Mouse (Mus musculus) heart, adult 8-10 months (tissue): ENCODE results near the gene Stard13. TPM values are rescaled to one million over a fixed set of nuclear protein-coding genes. Genes with fewer than 3 reads are reported as not detected.

Source experiments
- DNase-seq: peaks from one replicate; pipeline ENCODE4 v3.0.0; 2022; ENCODE audit warnings: low spot score
- total RNA-seq, 4 experiments: library from RNA; stranded (reverse); gene quantifications; 2 replicates each; pipeline ENCODE4 v1.2.4; 2022

The Stard13 gene
- total RNA-seq, 4 experiments from 2014 or later: 24.3 to 29.4 (median 27.4) TPM

GRCm38 (mm10) chr5:151228367-151229005, 5.2 kb downstream of the Stard13 start:
- DNase-seq: no peak

- no peak for DNase-seq
These were observed 9.8 kb downstream of the Stard13 start for GRCm38 (mm10) chr5:151223696-151224366.

GRCm38 (mm10) chr5:151222791-151223190, 10.8 kb downstream of the Stard13 start:
- no peak for DNase-seq

- no peak for DNase-seq
These were observed 14.9 kb downstream of the Stard13 start for GRCm38 (mm10) chr5:151218689-151219115.

GRCm38 (mm10) chr5:151213097-151213496, 20.5 kb downstream of the Stard13 start:
- DNase-seq: no peak

DNA sequence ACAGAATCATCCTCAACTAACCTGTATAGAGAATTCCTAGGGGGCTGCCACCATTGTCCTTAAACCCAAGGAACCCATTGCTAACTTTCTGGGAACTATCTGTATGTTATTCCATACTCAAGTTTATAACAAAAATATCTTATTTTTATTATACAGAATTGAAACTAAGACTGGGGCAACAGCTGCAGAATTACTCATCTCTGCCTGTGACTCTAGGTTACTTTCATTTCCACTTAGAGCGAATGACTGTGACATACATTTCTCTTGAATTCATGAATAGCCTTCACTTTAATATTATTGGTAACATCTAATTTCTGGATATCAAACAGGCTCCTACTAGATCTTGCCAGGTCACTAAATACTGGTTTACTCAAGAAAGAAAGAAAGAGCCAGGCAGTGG, 22.8 kb downstream of the Stard13 start:
- DNase-seq: no peak

- DNase-seq: no peak
These were observed 23.6 kb downstream of the Stard13 start for GRCm38 (mm10) chr5:151210060-151210459.

GRCm38 (mm10) chr5:151205017-151205416, 28.6 kb downstream of the Stard13 start:
- no peak for DNase-seq

- DNase-seq: no peak
These were observed 30.7 kb downstream of the Stard13 start for GRCm38 (mm10) chr5:151202925-151203324.

- DNase-seq: no peak
These were observed 32.4 kb downstream of the Stard13 start for GRCm38 (mm10) chr5:151201220-151201619.

GRCm38 (mm10) chr5:151199235-151199634, 34.4 kb downstream of the Stard13 start:
- no peak for DNase-seq

GRCm38 (mm10) chr5:151196603-151197272, 36.9 kb downstream of the Stard13 start:
- DNase-seq: no peak

DNA sequence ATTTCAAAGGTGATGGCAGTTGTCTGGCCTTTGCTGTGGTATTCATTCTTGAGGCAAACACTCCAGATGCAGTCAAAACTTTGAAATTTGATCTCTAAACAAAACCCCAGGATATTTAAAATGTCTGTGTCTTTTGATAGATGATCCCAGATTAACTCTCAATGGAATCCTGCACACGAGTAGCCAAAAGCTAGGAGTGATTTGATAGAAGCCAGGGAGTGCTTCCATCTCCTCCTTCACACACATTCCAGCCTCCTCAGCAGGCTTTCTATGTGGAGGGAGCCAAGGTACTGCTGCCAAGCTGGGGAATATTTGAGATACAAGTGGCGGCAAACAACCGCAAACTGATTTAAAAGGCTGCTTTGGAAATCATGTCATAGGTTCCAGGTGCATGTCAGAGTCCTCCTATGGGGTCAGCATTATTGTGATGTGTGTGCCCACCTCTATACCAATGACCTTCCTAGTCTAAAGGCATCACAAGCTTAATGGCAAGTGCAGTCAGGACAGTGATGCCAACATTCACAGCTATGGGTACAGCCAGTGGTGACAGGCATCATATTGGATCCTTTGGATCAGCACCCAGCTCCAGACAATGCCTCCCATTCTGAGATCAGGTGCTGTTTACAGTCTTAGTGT, 39.6 kb downstream of the Stard13 start:
- no peak for DNase-seq

DNA sequence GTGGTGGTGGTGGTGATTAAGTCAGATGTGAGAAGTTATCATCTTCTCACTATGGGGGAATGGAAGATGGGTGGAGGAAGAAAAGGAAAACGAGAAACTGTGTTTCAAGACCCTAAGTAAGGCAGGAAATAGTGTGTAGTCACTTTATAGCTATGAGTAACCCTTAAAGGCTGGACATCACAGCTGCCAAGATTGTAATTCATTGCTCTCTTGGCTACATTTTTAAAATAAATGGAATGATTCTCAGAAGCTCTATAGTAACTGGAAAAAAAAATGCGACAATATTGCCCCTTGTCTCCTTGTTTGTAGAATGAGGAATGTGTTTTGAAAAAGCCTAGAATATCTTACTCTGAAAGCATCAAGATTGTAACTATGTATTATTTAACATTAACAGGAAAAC, 41.4 kb downstream of the Stard13 start:
- no peak for DNase-seq

DNA sequence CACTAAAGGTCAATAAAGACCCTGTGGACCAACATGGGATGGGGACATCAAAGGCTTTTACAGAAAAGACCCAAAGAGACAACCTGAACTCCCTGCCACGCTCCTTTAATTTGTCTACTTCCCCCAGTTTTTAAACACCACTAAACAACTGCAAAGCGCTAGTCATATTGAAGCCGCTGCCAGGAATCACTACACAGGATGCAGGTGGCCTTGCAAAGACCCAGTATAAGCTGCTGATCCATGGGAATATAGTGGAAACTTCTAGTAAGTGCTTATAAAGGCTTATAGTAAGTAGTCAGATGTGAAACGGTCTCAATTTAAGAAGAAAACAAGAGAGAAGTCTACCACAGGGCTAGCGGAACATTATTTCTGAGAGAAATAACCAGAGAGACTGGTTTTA, 42.9 kb downstream of the Stard13 start:
- no peak for DNase-seq

- peak; percentile 89 for DNase-seq
These were observed 43.8 kb downstream of the Stard13 start for GRCm38 (mm10) chr5:151189789-151190378.

GRCm38 (mm10) chr5:151189321-151189720, 44.3 kb downstream of the Stard13 start:
- DNase-seq: no peak

DNA sequence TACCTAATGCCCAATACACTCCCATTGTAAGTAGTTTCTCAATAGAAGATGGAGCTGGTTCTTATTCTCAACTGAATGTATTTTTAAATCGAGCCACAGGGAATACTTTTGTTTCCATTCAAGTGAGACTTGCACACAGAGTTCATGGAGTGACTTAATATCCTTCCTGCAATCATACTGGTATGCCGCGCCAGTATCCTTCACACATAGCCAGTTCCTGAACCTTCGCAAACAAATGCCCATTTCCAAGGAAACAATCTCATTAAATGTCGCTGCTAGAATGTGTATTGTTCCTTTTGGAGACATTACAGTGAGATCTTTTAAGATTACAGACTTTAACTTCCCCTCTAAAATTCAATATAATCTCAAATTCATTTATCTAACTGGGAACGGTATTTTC, 45.0 kb downstream of the Stard13 start:
- peak; percentile 73 for DNase-seq

DNA sequence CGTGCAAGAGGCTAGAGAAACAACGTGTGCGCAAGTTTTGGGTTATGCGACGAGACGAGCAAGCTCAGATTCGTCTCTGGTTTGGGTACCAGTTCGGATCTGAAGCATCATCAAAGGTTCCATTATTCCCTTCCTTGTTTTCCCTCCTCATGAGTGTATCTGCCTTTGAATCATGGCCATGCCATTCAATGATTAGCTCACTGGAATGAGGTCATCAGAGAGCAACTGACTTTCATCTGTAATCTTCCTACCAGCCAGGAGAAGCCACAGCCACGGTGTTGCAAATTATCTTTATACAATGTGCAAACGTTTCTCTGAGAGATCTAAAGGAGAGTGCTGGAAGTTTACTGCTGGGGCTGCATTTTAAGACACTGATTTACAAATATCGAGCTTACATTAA, 46.3 kb downstream of the Stard13 start:
- no peak for DNase-seq

DNA sequence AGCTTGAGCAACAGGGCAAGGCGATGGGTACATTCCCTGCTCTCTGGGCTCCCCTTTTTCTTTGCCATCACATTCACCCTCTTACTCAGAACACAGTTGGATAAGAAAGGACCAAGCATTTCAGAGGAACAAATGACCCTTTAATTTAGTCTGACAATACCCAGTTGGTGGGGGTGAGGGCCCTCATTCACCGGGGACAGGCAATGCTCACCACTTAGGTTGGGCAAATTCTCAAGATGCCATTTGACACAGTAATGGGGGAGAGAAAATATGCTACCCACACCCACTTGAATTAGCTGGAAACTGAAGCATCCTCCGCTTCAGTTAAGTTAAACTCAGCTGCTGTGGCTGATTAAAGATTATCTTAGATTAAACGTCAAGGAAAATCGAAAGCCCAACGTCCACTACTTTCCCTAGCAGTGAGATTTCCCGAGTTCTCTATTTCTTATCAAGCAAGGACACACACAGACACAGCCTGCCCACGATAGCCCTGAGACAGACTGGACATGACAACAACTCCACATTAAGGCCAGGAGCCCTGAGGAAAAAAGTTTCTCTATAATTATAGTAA, 48.3 kb downstream of the Stard13 start:
- DNase-seq: no peak

GRCm38 (mm10) chr5:151183656-151184240, 49.9 kb downstream of the Stard13 start:
- peak; percentile 68 for DNase-seq
